Mouse (Mus musculus): ENCODE results near the gene Lyar. TPM values are rescaled to one million over a fixed set of nuclear protein-coding genes. Genes with fewer than 3 reads are reported as not detected.

Lyar gene
- polyA plus RNA-seq, 1 experiment from 2014 or later = 36.4 TPM

- H3K9me3 ChIP-seq (ENCODE audit: low read length) = no peaks in the 10 kb centered on the region
- no peaks in the 10 kb centered on the region for H3K4me1 ChIP-seq (ENCODE audit: insufficient read depth, low read depth, low read length)
- H3K4me3 ChIP-seq (ENCODE audit: low read depth, low read length) = no peak overlapping the region
- ATAC-seq (no peak), DNase-seq (ENCODE audit: low spot score) (no peak)
- H3K4me2 ChIP-seq (replicated peaks; ENCODE audit: low read depth, low read length) = no peak overlapping the region
- TF ChIP-seq CTCF (IDR thresholded peaks at IDR 0.05) (no peak), EP300 (IDR thresholded peaks at IDR 0.05) (no peak)
- no peak overlapping the region for H3K9ac ChIP-seq (replicated peaks; ENCODE audit: low read depth)
- peaks cover 6% of the 10 kb centered on the region; the same call in 1 of the 2 replicates for H3K36me3 ChIP-seq (ENCODE audit: insufficient read depth, low read length)
- WGBS = 75% methylated on average over 8 of the region's 8 CpGs
- no peaks in the 10 kb centered on the region for H3K27me3 ChIP-seq (replicated peaks; ENCODE audit: insufficient read depth, low read length)
- no peak overlapping the region for H3K27ac ChIP-seq (ENCODE audit: low read length)
Observed at GRCm38 (mm10) chr5:38258034-38258772, 37.9 kb downstream of the Lyar start.

GRCm38 (mm10) chr5:38258773-38259146 is 38.5 kb downstream of the Lyar start:
- H3K36me3 ChIP-seq (ENCODE audit: insufficient read depth, low read length) = peaks cover 6% of the 10 kb centered on the region; the same call in 1 of the 2 replicates
- no peak for TF ChIP-seq EP300 (IDR thresholded peaks at IDR 0.05)
- no peak for TF ChIP-seq CTCF (IDR thresholded peaks at IDR 0.05)
- H3K9me3 ChIP-seq (ENCODE audit: low read length) = no peaks in the 10 kb centered on the region
- ATAC-seq (no peak), DNase-seq (ENCODE audit: low spot score) (no peak)
- 88% methylated on average over 5 of the region's 5 CpGs for WGBS
- no peak overlapping the region for H3K4me3 ChIP-seq (ENCODE audit: low read depth, low read length)
- H3K9ac ChIP-seq (replicated peaks; ENCODE audit: low read depth) = no peak overlapping the region
- no peaks in the 10 kb centered on the region for H3K27me3 ChIP-seq (replicated peaks; ENCODE audit: insufficient read depth, low read length)
- no peaks in the 10 kb centered on the region for H3K4me1 ChIP-seq (ENCODE audit: insufficient read depth, low read depth, low read length)
- H3K27ac ChIP-seq (ENCODE audit: low read length) = no peak overlapping the region
- H3K4me2 ChIP-seq (replicated peaks; ENCODE audit: low read depth, low read length) = no peak overlapping the region

DNA sequence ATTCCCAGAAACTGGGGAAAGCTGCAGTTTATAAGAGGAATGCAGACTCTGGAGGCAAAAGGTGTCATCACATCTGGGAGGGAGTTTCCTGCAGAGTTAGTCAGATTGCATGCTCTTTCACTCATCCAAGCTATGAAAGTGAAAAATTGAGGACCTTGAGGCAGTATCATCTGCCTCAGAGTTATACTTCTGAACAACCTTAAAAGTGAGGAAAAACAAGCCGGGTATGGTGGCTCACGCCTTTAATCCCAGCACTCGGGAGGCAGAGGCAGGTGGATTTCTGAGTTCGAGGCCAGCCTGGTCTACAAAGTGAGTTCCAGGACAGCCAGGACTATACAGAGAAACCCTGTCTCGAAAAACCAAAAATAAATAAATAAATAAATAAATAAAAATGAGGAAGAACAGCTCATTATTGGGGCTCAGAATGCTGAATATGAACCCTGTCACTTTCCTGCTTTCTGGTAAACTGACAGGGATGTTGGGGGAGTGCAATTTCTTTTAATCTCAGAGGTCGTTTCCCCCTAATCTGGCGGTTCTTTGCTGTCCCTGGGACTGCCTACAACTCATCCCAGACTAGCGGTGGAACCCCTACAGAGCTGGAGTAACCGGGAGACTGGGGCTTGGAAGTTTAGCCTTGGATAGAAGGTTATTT is 39.3 kb downstream of the Lyar start:
- ATAC-seq (no peak), DNase-seq (ENCODE audit: low spot score) (no peak)
- Histone ChIP-seq H3K4me1 (ENCODE audit: insufficient read depth, low read depth, low read length) (no peaks in the 10 kb centered on the region), H3K4me3 (ENCODE audit: low read depth, low read length) (peak overlapping the region; percentile 80), H3K4me2 (replicated peaks; ENCODE audit: low read depth, low read length) (peak overlapping the region; percentile 83), H3K9me3 (ENCODE audit: low read length) (no peaks in the 10 kb centered on the region), H3K9ac (replicated peaks; ENCODE audit: low read depth) (peak overlapping the region; percentile 77), H3K27me3 (replicated peaks; ENCODE audit: insufficient read depth, low read length) (no peaks in the 10 kb centered on the region), H3K36me3 (ENCODE audit: insufficient read depth, low read length) (peaks cover 12% of the 10 kb centered on the region), H3K27ac (ENCODE audit: low read length) (peak overlapping the region; percentile 92)
- WGBS = 39% methylated on average over 9 of the region's 9 CpGs
- TF ChIP-seq CTCF (IDR thresholded peaks at IDR 0.05) = no peak
- no peak for TF ChIP-seq EP300 (IDR thresholded peaks at IDR 0.05)

- peak within 1 kb of the TSS; percentile 77 for H3K9ac ChIP-seq (replicated peaks; ENCODE audit: low read depth)
- H3K27ac ChIP-seq (ENCODE audit: low read length) = peak within 1 kb of the TSS; percentile 92
- peaks cover 19% of the 10 kb centered on the region for H3K36me3 ChIP-seq (ENCODE audit: insufficient read depth, low read length)
- H3K4me1 ChIP-seq (ENCODE audit: insufficient read depth, low read depth, low read length) = no peaks in the 10 kb centered on the region
- ATAC-seq = peak; percentile 88
- peak; percentile 80 for DNase-seq (ENCODE audit: low spot score)
- no peaks in the 10 kb centered on the region for H3K9me3 ChIP-seq (ENCODE audit: low read length)
- WGBS = under 1% methylated on average over 40 of the region's 40 CpGs
- H3K4me2 ChIP-seq (replicated peaks; ENCODE audit: low read depth, low read length) = peak within 1 kb of the TSS; percentile 83
- peak within 1 kb of the TSS; percentile 80 for H3K4me3 ChIP-seq (ENCODE audit: low read depth, low read length)
- no peaks in the 10 kb centered on the region for H3K27me3 ChIP-seq (replicated peaks; ENCODE audit: insufficient read depth, low read length)
- TF ChIP-seq EP300 (IDR thresholded peaks at IDR 0.05) (0 out of 2 replicates have a peak, but pooled peaks have one; percentile 29), CTCF (IDR thresholded peaks at IDR 0.05) (no peak)
Observed at GRCm38 (mm10) chr5:38260107-38260682, 39.9 kb downstream of the Lyar start, which contains the start of gene Tmem128. Tmem128 (plus strand) TSS chr5:38260185.

GRCm38 (mm10) chr5:38270942-38271341 is 50.7 kb downstream of the Lyar start:
- Histone ChIP-seq H3K9ac (replicated peaks; ENCODE audit: low read depth) (no peak overlapping the region), H3K4me1 (ENCODE audit: insufficient read depth, low read depth, low read length) (no peaks in the 10 kb centered on the region), H3K36me3 (ENCODE audit: insufficient read depth, low read length) (peaks cover 22% of the 10 kb centered on the region), H3K27ac (ENCODE audit: low read length) (no peak overlapping the region), H3K9me3 (ENCODE audit: low read length) (no peaks in the 10 kb centered on the region), H3K4me2 (replicated peaks; ENCODE audit: low read depth, low read length) (no peak overlapping the region), H3K4me3 (ENCODE audit: low read depth, low read length) (no peak overlapping the region), H3K27me3 (replicated peaks; ENCODE audit: insufficient read depth, low read length) (no peaks in the 10 kb centered on the region; the same call in 1 of the 2 replicates)
- ATAC-seq (no peak), DNase-seq (ENCODE audit: low spot score) (no peak)
- no peak for TF ChIP-seq CTCF (IDR thresholded peaks at IDR 0.05)
- TF ChIP-seq EP300 (IDR thresholded peaks at IDR 0.05) = no peak
- 85% methylated on average over 3 of the region's 3 CpGs for WGBS

DNA sequence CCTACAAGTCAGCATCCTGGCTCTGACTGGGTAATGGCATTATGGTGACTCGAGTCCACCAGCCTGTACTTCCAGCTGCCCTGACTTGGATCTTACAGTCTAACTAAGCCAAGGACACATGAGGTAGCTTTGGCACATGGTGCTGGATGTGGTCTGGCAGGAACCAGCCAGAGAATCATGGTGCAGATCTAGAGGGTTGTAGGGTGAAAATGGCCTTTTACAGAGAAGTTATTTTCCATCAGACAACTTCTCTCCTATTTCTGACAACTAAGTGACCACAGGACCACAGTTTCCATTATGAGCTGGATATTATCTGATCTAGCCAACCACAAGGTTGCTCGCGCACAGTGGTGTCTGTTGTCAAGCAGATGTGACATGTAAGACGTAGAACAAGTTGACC is 53.6 kb downstream of the Lyar start:
- Histone ChIP-seq H3K27me3 (replicated peaks; ENCODE audit: insufficient read depth, low read length) (peaks cover 20% of the 10 kb centered on the region), H3K4me3 (ENCODE audit: low read depth, low read length) (no peak overlapping the region)

More for the DNA sequence above, 53.6 kb downstream of the Lyar start:
- DNase-seq (ENCODE audit: low spot score) (no peak), ATAC-seq (no peak)
- TF ChIP-seq EP300 (IDR thresholded peaks at IDR 0.05) = no peak
- TF ChIP-seq CTCF (IDR thresholded peaks at IDR 0.05) = no peak
- Histone ChIP-seq H3K9ac (replicated peaks; ENCODE audit: low read depth) (no peak overlapping the region), H3K36me3 (ENCODE audit: insufficient read depth, low read length) (peaks cover 13% of the 10 kb centered on the region), H3K27ac (ENCODE audit: low read length) (no peak overlapping the region), H3K4me1 (ENCODE audit: insufficient read depth, low read depth, low read length) (no peaks in the 10 kb centered on the region), H3K9me3 (ENCODE audit: low read length) (no peaks in the 10 kb centered on the region), H3K4me2 (replicated peaks; ENCODE audit: low read depth, low read length) (no peak overlapping the region)
- 86% methylated on average over 4 of the region's 4 CpGs for WGBS

Measured in lung, postnatal 0 days (tissue).